Mouse (Mus musculus) right cerebral cortex, adult 18-20 months (tissue): ENCODE data around the gene Lamp1.

Experiments
- DNase-seq: peaks from one replicate; pipeline ENCODE4 v3.0.0; 2022; ENCODE audit warnings: mixed read lengths

The Lamp1 gene

GRCm38 (mm10) chr8:13164361-13164760 lies 5.4 kb downstream of the Lamp1 start:
- DNase-seq: no peak

DNA sequence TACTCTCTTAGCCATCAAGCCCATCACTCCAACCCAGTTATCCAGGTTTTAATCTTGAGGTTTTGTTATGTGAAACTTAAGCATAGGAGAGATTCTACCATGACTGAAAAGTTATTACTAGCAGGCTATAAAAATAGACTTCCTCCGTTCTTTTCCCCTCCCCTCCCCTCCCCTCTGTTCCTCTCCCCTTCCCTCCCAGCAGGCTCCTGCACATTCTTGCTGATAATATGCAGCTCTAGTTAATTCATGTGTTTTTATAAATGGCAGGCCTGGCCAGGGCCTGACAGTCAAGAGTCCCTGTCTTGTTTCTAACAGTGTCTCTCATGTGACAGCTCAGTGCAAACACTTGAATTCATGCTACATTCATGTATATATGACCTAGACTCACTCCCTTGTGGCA lies 11.5 kb downstream of the Lamp1 start:
- DNase-seq: no peak

DNA sequence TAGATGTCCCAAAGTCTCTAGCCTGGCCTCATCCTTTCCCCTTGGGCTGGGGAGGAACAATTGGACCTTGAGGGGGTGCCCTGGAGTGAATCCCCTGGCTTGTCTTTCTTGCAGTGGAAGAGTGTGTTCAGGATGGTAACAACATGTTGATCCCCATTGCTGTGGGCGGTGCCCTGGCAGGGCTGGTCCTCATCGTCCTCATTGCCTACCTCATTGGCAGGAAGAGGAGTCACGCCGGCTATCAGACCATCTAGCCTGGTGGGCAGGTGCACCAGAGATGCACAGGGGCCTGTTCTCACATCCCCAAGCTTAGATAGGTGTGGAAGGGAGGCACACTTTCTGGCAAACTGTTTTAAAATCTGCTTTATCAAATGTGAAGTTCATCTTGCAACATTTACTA lies 15.3 kb downstream of the Lamp1 start:
- DNase-seq: no peak

GRCm38 (mm10) chr8:13174811-13175210 lies 15.8 kb downstream of the Lamp1 start:
- no peak for DNase-seq

GRCm38 (mm10) chr8:13175650-13176049 lies 16.7 kb downstream of the Lamp1 start:
- no peak for DNase-seq

GRCm38 (mm10) chr8:13177173-13177852 lies 18.4 kb downstream of the Lamp1 start:
- no peak for DNase-seq

- DNase-seq: no peak
These were observed 19.2 kb downstream of the Lamp1 start for GRCm38 (mm10) chr8:13178137-13178536.

GRCm38 (mm10) chr8:13179482-13179881 lies 20.5 kb downstream of the Lamp1 start:
- no peak for DNase-seq

GRCm38 (mm10) chr8:13179948-13180347 lies 21.0 kb downstream of the Lamp1 start:
- no peak for DNase-seq

- no peak for DNase-seq
These were observed 21.4 kb downstream of the Lamp1 start for GRCm38 (mm10) chr8:13180408-13180807.

- DNase-seq: no peak
These were observed 22.1 kb downstream of the Lamp1 start for GRCm38 (mm10) chr8:13180911-13181690.

DNA sequence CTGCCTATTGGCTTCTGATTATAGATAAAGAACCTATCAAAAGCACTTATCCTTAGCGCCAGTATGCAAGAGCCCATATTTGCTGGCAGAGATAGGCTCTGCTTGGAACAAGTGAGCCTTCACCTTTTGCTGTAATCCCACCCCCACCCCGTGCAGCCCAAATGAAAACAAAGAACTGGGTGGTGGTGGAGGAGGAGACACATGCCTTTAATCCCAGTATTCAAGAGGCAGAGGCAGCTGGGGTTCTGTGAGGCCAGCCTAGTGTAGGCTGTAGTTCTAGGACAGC lies 22.7 kb downstream of the Lamp1 start:
- DNase-seq: no peak

- DNase-seq: no peak
These were observed 27.9 kb downstream of the Lamp1 start for GRCm38 (mm10) chr8:13186819-13187218.

DNA sequence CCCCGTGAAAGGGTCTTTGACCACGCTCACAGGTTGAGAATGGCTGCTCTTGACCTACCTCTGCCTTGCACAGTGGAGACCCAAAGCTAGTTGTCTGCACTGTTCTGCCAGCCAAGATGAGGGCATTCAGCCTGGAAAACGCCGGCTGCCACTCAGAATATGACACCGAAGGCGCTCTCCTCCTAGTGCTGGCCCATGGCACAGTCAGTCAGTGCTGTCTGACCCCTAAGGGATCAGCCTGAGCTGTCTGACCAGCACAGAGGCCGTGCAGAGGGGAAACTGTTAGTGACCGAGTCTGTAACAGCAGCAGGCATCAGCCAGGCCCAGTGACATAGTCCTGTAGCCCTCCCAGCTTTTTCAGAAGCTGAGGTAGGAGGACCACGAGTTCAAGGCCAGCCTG lies 28.3 kb downstream of the Lamp1 start:
- DNase-seq: no peak

DNA sequence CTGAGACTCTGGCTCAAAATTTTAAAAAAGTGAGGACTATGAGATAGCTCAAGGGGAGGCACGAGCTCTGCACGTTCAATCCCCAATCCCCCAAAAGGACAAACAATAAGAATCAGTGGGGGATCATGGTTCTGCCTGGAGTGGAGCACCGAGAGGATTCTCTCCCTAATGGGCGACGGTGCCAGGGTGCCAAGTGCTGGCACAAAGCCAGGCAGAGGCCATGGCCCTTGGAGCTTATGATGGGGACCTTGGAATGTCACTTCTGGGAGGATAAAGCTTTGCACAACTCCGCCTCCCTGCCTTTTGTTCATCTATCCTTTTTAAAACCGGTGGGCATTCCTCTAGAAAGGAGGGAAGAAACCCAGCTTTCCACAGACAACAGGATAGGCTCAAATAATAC lies 28.7 kb downstream of the Lamp1 start:
- no peak for DNase-seq

DNA sequence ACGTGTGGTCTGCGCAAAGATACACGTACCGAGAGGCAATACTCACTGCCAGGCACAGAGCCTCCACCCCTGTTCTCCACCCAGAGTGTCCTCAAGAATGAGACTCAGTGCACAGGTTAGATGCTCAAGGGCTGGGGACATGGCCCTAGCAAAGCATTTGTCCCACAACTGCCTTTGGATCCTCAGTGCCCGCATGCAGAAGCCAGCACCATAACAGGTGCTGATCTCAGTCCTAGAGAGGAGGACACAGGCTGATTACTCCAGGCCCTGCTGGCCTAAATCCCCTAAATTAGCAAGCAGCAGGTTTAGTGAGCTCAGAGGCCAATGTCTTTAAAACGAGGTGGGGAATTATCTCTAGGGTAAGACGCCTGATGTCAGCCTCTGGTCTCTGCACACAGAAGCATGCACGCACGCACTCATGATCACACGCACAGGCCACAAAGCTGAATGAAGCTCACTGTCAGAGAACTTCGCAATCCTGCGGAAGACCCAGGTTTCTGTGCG lies 29.1 kb downstream of the Lamp1 start:
- no peak for DNase-seq

- DNase-seq: no peak
These were observed 29.9 kb downstream of the Lamp1 start for GRCm38 (mm10) chr8:13188857-13189256.

DNA sequence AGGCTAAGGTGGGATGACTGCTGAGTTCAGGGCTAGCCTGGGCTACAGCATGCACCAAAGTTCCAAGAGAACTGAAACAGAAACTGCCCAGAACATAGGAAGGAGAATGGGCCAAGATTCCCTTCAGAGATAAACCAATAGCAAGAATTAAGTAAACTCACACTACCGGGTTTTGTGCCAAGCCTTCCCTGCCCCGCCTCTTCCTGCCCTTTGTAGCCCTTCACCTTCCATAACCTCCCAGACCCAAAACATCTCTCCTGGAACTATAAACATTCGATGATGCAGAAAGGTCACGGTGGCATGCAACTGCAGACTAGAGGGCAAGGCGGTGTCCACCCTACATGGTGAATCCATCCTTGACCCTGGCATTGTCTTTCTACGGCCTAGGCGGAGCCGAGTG lies 31.3 kb downstream of the Lamp1 start:
- no peak for DNase-seq

- no peak for DNase-seq
These were observed 35.9 kb downstream of the Lamp1 start for GRCm38 (mm10) chr8:13194818-13195217.

- DNase-seq: no peak
These were observed 38.5 kb downstream of the Lamp1 start for GRCm38 (mm10) chr8:13197493-13197892.

GRCm38 (mm10) chr8:13199385-13200061 lies 40.6 kb downstream of the Lamp1 start:
- DNase-seq: no peak

GRCm38 (mm10) chr8:13200301-13201012 lies 41.5 kb downstream of the Lamp1 start, which contains the start of gene Grtp1:
Gene Grtp1, minus strand, starts transcription at chr8:13200620.
- DNase-seq: peak; percentile 14

GRCm38 (mm10) chr8:13201013-13201334 lies 42.0 kb downstream of the Lamp1 start:
- DNase-seq: no peak
